Mouse (Mus musculus): ENCODE results near the gene Pnldc1. TPM values are rescaled to one million over a fixed set of nuclear protein-coding genes. Genes with fewer than 3 reads are reported as not detected.
"Not testable (repeated sequence)": the region's sequence is repeated elsewhere in the genome, so short reads cannot be mapped to it uniquely, and the experiment has no call there.

The Pnldc1 gene
- polyA plus RNA-seq, 1 experiment: 1.8 TPM

GRCm38 (mm10) chr17:12940151-12940805 is 30.2 kb upstream of the Pnldc1 start, which contains the start of gene Acat3:
TSS of gene Acat3 (minus strand) at chr17:12940600.
- TF ChIP-seq CTCF (IDR thresholded peaks at IDR 0.05; ENCODE audit: borderline replicate concordance, control insufficient read depth, extremely low read depth, insufficient read depth, low read length, poor library complexity) (no peak), POLR2A (IDR thresholded peaks at IDR 0.05; ENCODE audit: control insufficient read depth, extremely low read depth, insufficient read depth, low read length, poor library complexity) (no peak)
- no peak within 1 kb of the TSS; the same call in 1 of the 2 replicates for H3K4me3 ChIP-seq (ENCODE audit: control insufficient read depth, insufficient read depth, low read length)
- H3K4me1 ChIP-seq (replicated peaks; ENCODE audit: control insufficient read depth, insufficient read depth, low read length): peaks cover 2% of the 10 kb centered on the region; the same call in 1 of the 2 replicates
- no peaks in the 10 kb centered on the region; the same call in 1 of the 2 replicates for H3K27me3 ChIP-seq (ENCODE audit: control insufficient read depth, insufficient read depth, low read length)
- 16% methylated on average over 27 of the region's 27 CpGs for WGBS
- H3K36me3 ChIP-seq (ENCODE audit: control insufficient read depth, insufficient read depth, low read length): peaks cover 10% of the 10 kb centered on the region
- H3K27ac ChIP-seq (ENCODE audit: control insufficient read depth, insufficient read depth, low read length): no peak within 1 kb of the TSS
- no peak for DNase-seq

DNA sequence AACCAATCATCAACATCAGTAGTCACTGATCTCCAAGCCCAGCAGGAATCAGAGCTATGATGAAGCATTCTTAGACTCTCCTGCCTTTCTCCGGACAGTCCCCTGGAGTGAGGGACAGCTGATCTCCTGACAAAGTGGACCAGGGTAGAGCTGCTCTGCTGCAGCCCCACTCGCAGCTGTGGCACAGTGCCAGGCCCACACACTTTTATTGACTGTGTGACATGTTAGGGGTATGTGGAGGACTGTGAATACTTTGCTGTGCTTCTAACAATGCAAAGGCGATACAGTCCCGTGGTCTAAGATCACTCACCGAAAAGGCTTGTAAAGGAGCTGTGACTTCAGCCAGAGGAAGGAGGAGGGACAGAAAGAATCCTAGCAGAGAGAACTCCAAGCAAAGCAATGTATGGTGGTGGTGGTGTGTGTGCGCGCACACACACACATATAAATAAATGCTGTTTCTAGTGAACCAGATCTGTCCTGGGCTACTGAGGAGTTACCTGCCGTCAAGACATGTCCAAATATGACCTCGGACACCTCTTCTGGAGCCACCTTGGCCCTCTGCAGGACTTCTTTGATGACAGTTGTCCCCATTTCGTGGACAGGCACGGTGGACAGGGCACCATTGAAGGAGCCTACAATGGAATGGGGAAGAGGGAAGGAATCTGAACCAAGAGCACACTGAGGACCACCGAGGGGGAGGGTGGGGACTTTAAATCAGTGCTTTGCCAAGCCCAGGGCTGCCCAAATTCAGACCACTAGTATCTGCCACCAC is 29.5 kb upstream of the Pnldc1 start:
- not testable (repeated sequence) for H3K4me1 ChIP-seq (replicated peaks; ENCODE audit: control insufficient read depth, insufficient read depth, low read length); H3K27me3 ChIP-seq (ENCODE audit: control insufficient read depth, insufficient read depth, low read length); H3K36me3 ChIP-seq (ENCODE audit: control insufficient read depth, insufficient read depth, low read length); H3K4me3 ChIP-seq (ENCODE audit: control insufficient read depth, insufficient read depth, low read length); H3K27ac ChIP-seq (ENCODE audit: control insufficient read depth, insufficient read depth, low read length); DNase-seq
- WGBS: 60% methylated on average over 3 of the region's 12 CpGs

DNA sequence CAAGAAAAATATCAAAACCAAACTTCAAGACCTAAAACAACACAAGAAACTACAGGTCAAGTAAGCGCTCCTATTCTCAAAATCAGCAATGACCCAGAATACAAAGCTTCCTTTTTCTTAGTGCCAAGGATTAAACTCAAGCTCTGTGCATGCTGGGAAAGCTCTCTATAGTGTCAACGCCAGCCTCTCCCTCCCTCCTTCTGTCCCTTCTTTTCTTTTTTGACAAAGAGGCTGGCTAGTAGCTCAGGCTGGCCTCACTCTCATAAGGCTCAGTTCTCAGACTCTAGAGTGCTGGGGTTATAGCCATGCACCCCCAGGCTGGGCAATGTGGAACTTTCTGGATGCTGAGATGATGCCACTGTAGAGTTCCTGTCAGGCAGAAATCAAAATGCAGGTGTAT is 28.0 kb upstream of the Pnldc1 start:
- TF ChIP-seq CTCF (IDR thresholded peaks at IDR 0.05; ENCODE audit: borderline replicate concordance, control insufficient read depth, extremely low read depth, insufficient read depth, low read length, poor library complexity) (no peak), POLR2A (IDR thresholded peaks at IDR 0.05; ENCODE audit: control insufficient read depth, extremely low read depth, insufficient read depth, low read length, poor library complexity) (no peak)
- H3K27me3 ChIP-seq (ENCODE audit: control insufficient read depth, insufficient read depth, low read length): no peaks in the 10 kb centered on the region; the same call in 1 of the 2 replicates
- H3K4me3 ChIP-seq (ENCODE audit: control insufficient read depth, insufficient read depth, low read length): no peak overlapping the region
- DNase-seq: no peak
- no peaks in the 10 kb centered on the region for H3K36me3 ChIP-seq (ENCODE audit: control insufficient read depth, insufficient read depth, low read length)
- peaks cover 2% of the 10 kb centered on the region; the same call in 1 of the 2 replicates for H3K4me1 ChIP-seq (replicated peaks; ENCODE audit: control insufficient read depth, insufficient read depth, low read length)
- no peak overlapping the region for H3K27ac ChIP-seq (ENCODE audit: control insufficient read depth, insufficient read depth, low read length)
- WGBS: 77% methylated on average over 2 of the region's 2 CpGs

- no peak for TF ChIP-seq POLR2A (IDR thresholded peaks at IDR 0.05; ENCODE audit: control insufficient read depth, extremely low read depth, insufficient read depth, low read length, poor library complexity)
- no peak for TF ChIP-seq CTCF (IDR thresholded peaks at IDR 0.05; ENCODE audit: borderline replicate concordance, control insufficient read depth, extremely low read depth, insufficient read depth, low read length, poor library complexity)
- no peaks in the 10 kb centered on the region; the same call in 1 of the 2 replicates for H3K27me3 ChIP-seq (ENCODE audit: control insufficient read depth, insufficient read depth, low read length)
Measured at GRCm38 (mm10) chr17:12937412-12937970, 27.5 kb upstream of the Pnldc1 start.

GRCm38 (mm10) chr17:12935719-12936118 is 25.7 kb upstream of the Pnldc1 start:
- no peak for TF ChIP-seq POLR2A (IDR thresholded peaks at IDR 0.05; ENCODE audit: control insufficient read depth, extremely low read depth, insufficient read depth, low read length, poor library complexity)
- no peak for TF ChIP-seq CTCF (IDR thresholded peaks at IDR 0.05; ENCODE audit: borderline replicate concordance, control insufficient read depth, extremely low read depth, insufficient read depth, low read length, poor library complexity)
- Histone ChIP-seq H3K4me3 (ENCODE audit: control insufficient read depth, insufficient read depth, low read length) (no peak overlapping the region), H3K4me1 (replicated peaks; ENCODE audit: control insufficient read depth, insufficient read depth, low read length) (peaks cover 2% of the 10 kb centered on the region; the same call in 1 of the 2 replicates), H3K36me3 (ENCODE audit: control insufficient read depth, insufficient read depth, low read length) (no peaks in the 10 kb centered on the region), H3K27me3 (ENCODE audit: control insufficient read depth, insufficient read depth, low read length) (no peaks in the 10 kb centered on the region), H3K27ac (ENCODE audit: control insufficient read depth, insufficient read depth, low read length) (no peak overlapping the region)
- DNase-seq: no peak
- 91% methylated on average over 4 of the region's 4 CpGs for WGBS

More at GRCm38 (mm10) chr17:12937412-12937970, 27.5 kb upstream of the Pnldc1 start:
- H3K4me3 ChIP-seq (ENCODE audit: control insufficient read depth, insufficient read depth, low read length): no peak overlapping the region
- H3K36me3 ChIP-seq (ENCODE audit: control insufficient read depth, insufficient read depth, low read length): no peaks in the 10 kb centered on the region
- peaks cover 2% of the 10 kb centered on the region; the same call in 1 of the 2 replicates for H3K4me1 ChIP-seq (replicated peaks; ENCODE audit: control insufficient read depth, insufficient read depth, low read length)
- no peak for DNase-seq
- no peak overlapping the region for H3K27ac ChIP-seq (ENCODE audit: control insufficient read depth, insufficient read depth, low read length)
- 90% methylated on average over 2 of the region's 2 CpGs for WGBS

DNA sequence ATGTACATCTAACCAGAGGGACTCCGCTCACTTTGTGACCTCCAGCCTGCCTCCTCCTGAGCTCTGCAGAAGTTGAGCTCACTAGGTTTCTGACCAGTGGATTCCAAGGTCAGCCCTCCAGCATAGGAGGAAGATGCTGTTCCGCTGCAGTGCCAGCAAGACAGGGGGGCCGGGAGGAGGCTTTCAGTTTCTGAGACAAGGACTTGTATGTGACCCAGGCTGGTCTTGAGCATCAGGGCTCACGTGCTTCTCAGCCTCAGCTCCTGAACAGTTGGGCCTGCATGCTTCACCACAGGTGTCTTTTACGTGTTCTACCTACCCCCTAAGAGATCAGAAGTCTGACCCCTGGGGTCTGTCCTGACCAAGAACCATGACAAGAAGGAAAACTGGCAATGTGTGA is 21.5 kb upstream of the Pnldc1 start:
- not testable (repeated sequence) for H3K4me3 ChIP-seq (ENCODE audit: control insufficient read depth, insufficient read depth, low read length); H3K36me3 ChIP-seq (ENCODE audit: control insufficient read depth, insufficient read depth, low read length); H3K27me3 ChIP-seq (ENCODE audit: control insufficient read depth, insufficient read depth, low read length); DNase-seq; H3K27ac ChIP-seq (ENCODE audit: control insufficient read depth, insufficient read depth, low read length); H3K4me1 ChIP-seq (replicated peaks; ENCODE audit: control insufficient read depth, insufficient read depth, low read length)
- WGBS: 90% methylated on average over 5 of the region's 5 CpGs
